Mouse (Mus musculus): ENCODE measurements around the gene Sympk. TPM values are rescaled to one million over a fixed set of nuclear protein-coding genes. Genes with fewer than 3 reads are reported as not detected.
A peak's percentile ranks its signal among the peaks of the same experiment; 100 is the strongest.

The Sympk gene
- total RNA-seq, 2 experiments from 2014 or later, result 126 to 133 TPM

GRCm38 (mm10) chr7:19075723-19076585 lies 51.8 kb downstream of the Sympk start, which contains the start of gene Dmwd:
Gene Dmwd (plus strand): TSS chr7:19076227.
- Histone ChIP-seq H3K27ac (peak within 1 kb of the TSS; percentile 86), H3K4me3 (peak within 1 kb of the TSS; percentile 84)
- intact Hi-C loops (cut with DNase I), result loop anchor here (2.0 kb wide), 1 partner anchor 17 kb away; no protein-coding TSS in a partner anchor
- peak; percentile 95 to 97 for DNase-seq (ENCODE audit: extremely low spot score in 1 of 2, low spot score in 2 of 2)
- no peak for TF ChIP-seq CTCF (IDR thresholded peaks at IDR 0.05)

- no peak for DNase-seq (ENCODE audit: extremely low spot score in 1 of 2, low spot score in 2 of 2)
- TF ChIP-seq CTCF (IDR thresholded peaks at IDR 0.05), result no peak
- peak overlapping the region; percentile 81 for H3K27ac ChIP-seq
- intact Hi-C loops (cut with DNase I), result loop anchor here (2.0 kb wide), 1 partner anchor 16 kb away; no protein-coding TSS in a partner anchor
- peak overlapping the region; percentile 84 for H3K4me3 ChIP-seq
Measured at GRCm38 (mm10) chr7:19076586-19076991, 52.4 kb downstream of the Sympk start.

- Histone ChIP-seq H3K27ac (no peak overlapping the region), H3K4me3 (no peak overlapping the region)
- DNase-seq (ENCODE audit: extremely low spot score in 1 of 2, low spot score in 2 of 2), result no peak
- no peak for TF ChIP-seq CTCF (IDR thresholded peaks at IDR 0.05)
- intact Hi-C loops (cut with DNase I), result loop anchor here (2.0 kb wide), 1 partner anchor 15 kb away; no protein-coding TSS in a partner anchor
Measured at GRCm38 (mm10) chr7:19077761-19078160, 53.6 kb downstream of the Sympk start.

- intact Hi-C loops (cut with DNase I), result no loop called here
- H3K4me3 ChIP-seq, result no peak overlapping the region
- TF ChIP-seq CTCF (IDR thresholded peaks at IDR 0.05), result no peak
- no peak for DNase-seq (ENCODE audit: extremely low spot score in 1 of 2, low spot score in 2 of 2)
- H3K27ac ChIP-seq, result no peak overlapping the region
Measured at GRCm38 (mm10) chr7:19078732-19079131, 54.6 kb downstream of the Sympk start.

- intact Hi-C loops (cut with DNase I), result no loop called here
- no peak for DNase-seq (ENCODE audit: extremely low spot score in 1 of 2, low spot score in 2 of 2)
- Histone ChIP-seq H3K27ac (peak overlapping the region; percentile 28; the same call in 1 of the 2 replicates), H3K4me3 (no peak overlapping the region)
- no peak for TF ChIP-seq CTCF (IDR thresholded peaks at IDR 0.05)
Measured at GRCm38 (mm10) chr7:19080451-19080950, 56.3 kb downstream of the Sympk start.

- TF ChIP-seq CTCF (IDR thresholded peaks at IDR 0.05), result no peak
- DNase-seq (ENCODE audit: extremely low spot score in 1 of 2, low spot score in 2 of 2), result no peak
- intact Hi-C loops (cut with DNase I), result no loop called here
- H3K4me3 ChIP-seq, result no peak overlapping the region
- no peak overlapping the region for H3K27ac ChIP-seq
Measured at GRCm38 (mm10) chr7:19082171-19082570, 58.0 kb downstream of the Sympk start.

- Histone ChIP-seq H3K27ac (no peak overlapping the region), H3K4me3 (no peak overlapping the region)
- TF ChIP-seq CTCF (IDR thresholded peaks at IDR 0.05), result no peak
- intact Hi-C loops (cut with DNase I), result no loop called here
- DNase-seq (ENCODE audit: extremely low spot score in 1 of 2, low spot score in 2 of 2), result no peak
Measured at GRCm38 (mm10) chr7:19083096-19083495, 58.9 kb downstream of the Sympk start.

GRCm38 (mm10) chr7:19083701-19084100 lies 59.5 kb downstream of the Sympk start, which contains the start of gene Dmpk:
Gene Dmpk (plus strand): TSS chr7:19083849.
- intact Hi-C loops (cut with DNase I), result no loop called here
- DNase-seq (ENCODE audit: extremely low spot score in 1 of 2, low spot score in 2 of 2), result no peak
- no peak for TF ChIP-seq CTCF (IDR thresholded peaks at IDR 0.05)
- Histone ChIP-seq H3K4me3 (peak within 1 kb of the TSS; percentile 15; the same call in 1 of the 2 replicates), H3K27ac (no peak within 1 kb of the TSS)

- no peak for TF ChIP-seq CTCF (IDR thresholded peaks at IDR 0.05)
- no peak overlapping the region for H3K27ac ChIP-seq
- intact Hi-C loops (cut with DNase I), result no loop called here
- DNase-seq (ENCODE audit: extremely low spot score in 1 of 2, low spot score in 2 of 2), result no peak
- no peak overlapping the region for H3K4me3 ChIP-seq
Measured at GRCm38 (mm10) chr7:19084277-19084771, 60.1 kb downstream of the Sympk start.

- no peak for DNase-seq (ENCODE audit: extremely low spot score in 1 of 2, low spot score in 2 of 2)
- no peak for TF ChIP-seq CTCF (IDR thresholded peaks at IDR 0.05)
- intact Hi-C loops (cut with DNase I), result no loop called here
- Histone ChIP-seq H3K27ac (no peak overlapping the region), H3K4me3 (no peak overlapping the region)
Measured at GRCm38 (mm10) chr7:19084921-19085473, 60.8 kb downstream of the Sympk start.

- TF ChIP-seq CTCF (IDR thresholded peaks at IDR 0.05), result no peak
- no peak for DNase-seq (ENCODE audit: extremely low spot score in 1 of 2, low spot score in 2 of 2)
- Histone ChIP-seq H3K4me3 (no peak overlapping the region), H3K27ac (no peak overlapping the region)
- intact Hi-C loops (cut with DNase I), result no loop called here
Measured at GRCm38 (mm10) chr7:19085495-19085894, 61.3 kb downstream of the Sympk start.

- no peak for TF ChIP-seq CTCF (IDR thresholded peaks at IDR 0.05)
- no peak for DNase-seq (ENCODE audit: extremely low spot score in 1 of 2, low spot score in 2 of 2)
- intact Hi-C loops (cut with DNase I), result no loop called here
- Histone ChIP-seq H3K27ac (no peak overlapping the region), H3K4me3 (no peak overlapping the region)
Measured at GRCm38 (mm10) chr7:19086042-19086441, 61.9 kb downstream of the Sympk start.

All from left cerebral cortex, adult 2 months (tissue).